Mouse (Mus musculus) neural tube, embryonic 13.5 days (tissue): ENCODE data around the gene Acpp. TPM values are rescaled to one million over a fixed set of nuclear protein-coding genes. Genes with fewer than 3 reads are reported as not detected.
A peak's percentile ranks its signal among the peaks of the same experiment; 100 is the strongest.

Source experiments
- ATAC-seq: fragments of 200-750 bp; cut with Nextera tagmentation; 2 replicates; pipeline ENCODE4 v1.8.0; 2017; ENCODE audit warnings: low read depth, mild to moderate bottlenecking, moderate TSS enrichment, moderate library complexity
- H3K27ac ChIP-seq: fragments of 300-500 bp; sonication (generic); replicated peaks from 2 replicates; pipeline ENCODE4 v1.5.1; 2015; ENCODE audit warnings: moderate library complexity, mild to moderate bottlenecking, inconsistent platforms
- H3K27me3 ChIP-seq: fragments of 300-500 bp; sonication (generic); 2 replicates; pipeline ENCODE4 v1.6.1; 2015; ENCODE audit warnings: mild to moderate bottlenecking, inconsistent platforms
- H3K36me3 ChIP-seq: fragments of 300-500 bp; sonication (generic); 2 replicates; pipeline ENCODE4 v1.6.1; 2015; ENCODE audit warnings: mild to moderate bottlenecking, inconsistent platforms
- H3K4me1 ChIP-seq: fragments of 300-500 bp; sonication (generic); replicated peaks from 2 replicates; pipeline ENCODE4 v1.6.1; 2015; ENCODE audit warnings: inconsistent platforms
- H3K4me2 ChIP-seq: fragments of 300-500 bp; sonication (generic); 2 replicates; pipeline ENCODE4 v1.6.1; 2015; ENCODE audit warnings: inconsistent platforms, mild to moderate bottlenecking, moderate library complexity
- H3K4me3 ChIP-seq: fragments of 300-500 bp; sonication (generic); 2 replicates; pipeline ENCODE4 v1.5.1; 2015; ENCODE audit warnings: mild to moderate bottlenecking, inconsistent platforms
- H3K9ac ChIP-seq: fragments of 300-500 bp; sonication (generic); 2 replicates; pipeline ENCODE4 v1.6.1; 2015; ENCODE audit warnings: moderate library complexity, mild to moderate bottlenecking, inconsistent platforms
- H3K9me3 ChIP-seq: fragments of 300-500 bp; sonication (generic); 2 replicates; pipeline ENCODE4 v1.6.1; 2016; ENCODE audit warnings: inconsistent platforms
- WGBS: fragments of 180-500 bp; shearing (Covaris S2); methylation state at CpG from one replicate; pipeline ENCODE4 v1.1.7; 2015; 5-methylcytosine and 5-hydroxymethylcytosine counted together
- polyA plus RNA-seq: library from polyadenylated mRNA; unstranded; fragments of >200 nt; fragmentation: Nextera tagmentation; extraction: Ambion mirVana; gene quantifications from 2 replicates; pipeline ENCODE4 v1.2.1, GENCODE M21; 2015

The Acpp gene
- polyA plus RNA-seq, 1 experiment from 2014 or later, result 0.46 TPM

GRCm38 (mm10) chr9:104297041-104297440 lies 40.5 kb downstream of the Acpp start:
- no peak overlapping the region for H3K27ac ChIP-seq
- 79% methylated on average over 3 of the region's 3 CpGs for WGBS
- no peaks in the 10 kb centered on the region for H3K36me3 ChIP-seq
- no peaks in the 10 kb centered on the region for H3K9me3 ChIP-seq
- ATAC-seq, result no peak
- H3K4me1 ChIP-seq, result no peaks in the 10 kb centered on the region
- H3K4me3 ChIP-seq, result no peak overlapping the region
- no peak overlapping the region for H3K4me2 ChIP-seq
- H3K27me3 ChIP-seq, result no peaks in the 10 kb centered on the region
- H3K9ac ChIP-seq, result no peak overlapping the region

- H3K27ac ChIP-seq, result no peak overlapping the region
- no peaks in the 10 kb centered on the region for H3K36me3 ChIP-seq
- no peak overlapping the region for H3K9ac ChIP-seq
- H3K4me1 ChIP-seq, result no peaks in the 10 kb centered on the region; the same call in 1 of the 2 replicates
- no peak overlapping the region for H3K4me2 ChIP-seq
- no peak for ATAC-seq
- no peaks in the 10 kb centered on the region for H3K27me3 ChIP-seq
- H3K9me3 ChIP-seq, result no peaks in the 10 kb centered on the region
- WGBS, result 68% methylated on average over 6 of the region's 6 CpGs
- no peak overlapping the region for H3K4me3 ChIP-seq
Observed at GRCm38 (mm10) chr9:104284934-104285333, 52.6 kb downstream of the Acpp start.

DNA sequence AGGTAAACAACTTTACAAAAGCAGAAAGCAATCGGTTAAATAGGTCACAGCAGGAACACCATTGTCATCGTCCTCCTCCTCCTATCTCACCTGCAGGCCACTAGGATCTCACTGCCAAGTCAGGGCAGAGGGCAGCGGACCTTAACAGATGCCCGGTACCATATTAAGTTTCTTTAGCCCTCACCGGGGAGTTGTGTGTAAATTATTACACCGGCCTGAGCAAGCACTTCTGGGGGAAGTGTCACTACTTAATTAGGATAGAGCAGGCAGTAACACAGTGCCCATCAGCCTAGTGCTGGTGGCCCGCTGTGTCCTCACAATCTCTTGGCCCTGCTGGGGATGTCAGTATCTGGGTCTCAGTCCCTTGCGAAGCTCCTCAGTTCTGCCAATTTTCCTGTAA lies 55.0 kb downstream of the Acpp start:
- ATAC-seq, result no peak
- Histone ChIP-seq H3K4me2 (no peak overlapping the region), H3K9me3 (no peaks in the 10 kb centered on the region), H3K27ac (no peak overlapping the region), H3K4me3 (no peak overlapping the region), H3K27me3 (no peaks in the 10 kb centered on the region), H3K4me1 (no peaks in the 10 kb centered on the region), H3K9ac (no peak overlapping the region), H3K36me3 (no peaks in the 10 kb centered on the region)
- 25% methylated on average over 8 of the region's 8 CpGs for WGBS

- 78% methylated on average over 5 of the region's 5 CpGs for WGBS
- no peak for ATAC-seq
- Histone ChIP-seq H3K27me3 (no peaks in the 10 kb centered on the region), H3K4me1 (no peaks in the 10 kb centered on the region), H3K27ac (no peak overlapping the region), H3K4me2 (no peak overlapping the region), H3K9ac (no peak overlapping the region), H3K36me3 (no peaks in the 10 kb centered on the region), H3K9me3 (no peaks in the 10 kb centered on the region), H3K4me3 (no peak overlapping the region)
Observed at GRCm38 (mm10) chr9:104281737-104282136, 55.8 kb downstream of the Acpp start.

DNA sequence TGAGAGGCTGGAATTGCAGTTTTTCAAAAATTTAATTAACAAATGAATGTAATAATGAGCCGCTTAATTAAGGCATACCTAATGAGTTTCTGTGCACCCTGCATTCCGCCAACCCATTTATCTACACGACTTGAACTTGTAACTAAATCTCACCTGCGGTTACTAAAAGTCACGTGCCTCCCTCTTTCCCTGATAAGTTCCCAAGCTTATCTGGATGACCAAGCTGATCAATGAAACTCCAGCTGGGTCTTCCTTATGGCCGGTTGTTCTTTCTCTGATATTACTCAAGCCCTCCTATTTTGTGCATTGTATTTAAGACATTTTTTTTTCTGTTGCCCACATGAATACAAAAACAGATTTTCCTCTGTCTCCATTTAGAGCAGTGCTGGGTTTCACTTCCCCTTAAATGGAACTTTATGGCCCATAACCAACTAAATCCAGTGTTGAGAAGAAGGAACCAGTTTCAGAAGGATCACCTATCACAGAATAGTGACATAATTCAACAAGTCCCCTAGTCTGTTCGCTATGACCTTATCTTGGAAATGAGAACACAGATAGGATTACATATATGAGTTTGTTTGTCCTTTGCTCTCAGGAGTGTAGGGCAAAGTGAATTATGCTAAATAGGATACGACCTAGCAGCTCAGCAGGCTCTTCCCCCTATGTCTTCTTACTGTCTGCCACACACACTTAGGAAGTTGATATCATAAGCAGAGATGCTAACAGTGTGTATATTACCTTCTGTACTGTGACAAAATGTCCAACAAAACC lies 56.6 kb downstream of the Acpp start:
- WGBS, result 78% methylated on average over 8 of the region's 8 CpGs
- Histone ChIP-seq H3K9ac (no peak overlapping the region), H3K27me3 (no peaks in the 10 kb centered on the region), H3K9me3 (no peaks in the 10 kb centered on the region), H3K27ac (no peak overlapping the region), H3K4me2 (no peak overlapping the region), H3K36me3 (no peaks in the 10 kb centered on the region), H3K4me1 (no peaks in the 10 kb centered on the region), H3K4me3 (no peak overlapping the region)
- no peak for ATAC-seq

- no peak overlapping the region; the same call in 1 of the 2 replicates for H3K4me3 ChIP-seq
Observed at GRCm38 (mm10) chr9:104277528-104278162, 59.9 kb downstream of the Acpp start.

GRCm38 (mm10) chr9:104275084-104275785 lies 62.3 kb downstream of the Acpp start:
- H3K4me1 ChIP-seq, result no peaks in the 10 kb centered on the region
- no peaks in the 10 kb centered on the region for H3K9me3 ChIP-seq
- WGBS, result 88% methylated on average over 17 of the region's 17 CpGs
- no peak overlapping the region for H3K4me3 ChIP-seq
- H3K9ac ChIP-seq, result no peak overlapping the region
- no peaks in the 10 kb centered on the region for H3K27me3 ChIP-seq
- no peak for ATAC-seq
- H3K4me2 ChIP-seq, result no peak overlapping the region
- H3K36me3 ChIP-seq, result no peaks in the 10 kb centered on the region
- H3K27ac ChIP-seq, result no peak overlapping the region

More at GRCm38 (mm10) chr9:104277528-104278162, 59.9 kb downstream of the Acpp start:
- Histone ChIP-seq H3K27ac (no peak overlapping the region), H3K9me3 (no peaks in the 10 kb centered on the region), H3K4me2 (peak overlapping the region; percentile 41), H3K36me3 (no peaks in the 10 kb centered on the region), H3K4me1 (no peaks in the 10 kb centered on the region), H3K27me3 (no peaks in the 10 kb centered on the region), H3K9ac (peak overlapping the region; percentile 58)
- WGBS, result 24% methylated on average over 18 of the region's 18 CpGs
- ATAC-seq, result peak; percentile 59; the same call in 1 of the 2 replicates

- 85% methylated on average over 4 of the region's 4 CpGs for WGBS
- Histone ChIP-seq H3K4me2 (no peak overlapping the region), H3K9me3 (no peaks in the 10 kb centered on the region), H3K9ac (no peak overlapping the region), H3K27ac (no peak overlapping the region), H3K4me3 (no peak overlapping the region), H3K27me3 (no peaks in the 10 kb centered on the region), H3K36me3 (no peaks in the 10 kb centered on the region), H3K4me1 (no peaks in the 10 kb centered on the region)
- no peak for ATAC-seq
Observed at GRCm38 (mm10) chr9:104272057-104272456, 65.5 kb downstream of the Acpp start.

- Histone ChIP-seq H3K4me1 (no peaks in the 10 kb centered on the region), H3K4me2 (no peak overlapping the region), H3K27me3 (no peaks in the 10 kb centered on the region), H3K27ac (no peak overlapping the region), H3K9ac (no peak overlapping the region), H3K9me3 (no peaks in the 10 kb centered on the region), H3K36me3 (no peaks in the 10 kb centered on the region), H3K4me3 (no peak overlapping the region)
- 73% methylated on average over 4 of the region's 4 CpGs for WGBS
- no peak for ATAC-seq
Observed at GRCm38 (mm10) chr9:104271642-104272041, 65.9 kb downstream of the Acpp start.

- no peak overlapping the region for H3K9ac ChIP-seq
- WGBS, result 76% methylated on average over 3 of the region's 3 CpGs
- no peaks in the 10 kb centered on the region for H3K9me3 ChIP-seq
- no peaks in the 10 kb centered on the region for H3K36me3 ChIP-seq
- H3K27ac ChIP-seq, result no peak overlapping the region
- H3K4me2 ChIP-seq, result no peak overlapping the region
- no peaks in the 10 kb centered on the region for H3K4me1 ChIP-seq
- H3K4me3 ChIP-seq, result no peak overlapping the region
- peaks cover 5% of the 10 kb centered on the region; the same call in 1 of the 2 replicates for H3K27me3 ChIP-seq
- ATAC-seq, result no peak
Observed at GRCm38 (mm10) chr9:104269944-104270343, 67.6 kb downstream of the Acpp start.

GRCm38 (mm10) chr9:104269349-104269871 lies 68.1 kb downstream of the Acpp start:
- 44% methylated on average over 10 of the region's 10 CpGs for WGBS
- peaks cover 6% of the 10 kb centered on the region; the same call in 1 of the 2 replicates for H3K27me3 ChIP-seq
- H3K4me3 ChIP-seq, result no peak overlapping the region
- H3K9me3 ChIP-seq, result no peaks in the 10 kb centered on the region
- no peaks in the 10 kb centered on the region for H3K36me3 ChIP-seq
- no peak overlapping the region for H3K4me2 ChIP-seq
- H3K9ac ChIP-seq, result peak overlapping the region; percentile 26; the same call in 1 of the 2 replicates
- no peak overlapping the region for H3K27ac ChIP-seq
- no peak for ATAC-seq
- no peaks in the 10 kb centered on the region for H3K4me1 ChIP-seq

DNA sequence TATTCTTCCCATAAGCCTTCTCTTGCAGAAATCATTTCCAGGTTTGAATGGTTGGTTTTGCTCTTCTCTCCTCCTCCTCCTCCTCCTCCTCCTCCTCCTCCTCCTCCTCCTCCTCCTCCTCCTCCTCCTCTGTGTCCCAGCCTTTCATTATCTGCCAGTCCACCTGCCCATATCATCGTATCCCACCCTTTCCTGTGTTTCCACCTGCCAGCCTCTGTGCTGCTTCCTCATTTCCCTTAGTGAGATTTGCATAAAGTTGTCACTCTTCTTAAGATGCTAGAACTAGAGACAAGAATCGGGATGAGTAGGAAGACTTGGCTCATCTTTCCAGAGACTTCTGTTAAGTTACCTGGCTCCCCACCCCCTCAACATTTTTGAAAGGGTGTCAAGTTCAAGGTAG lies 73.0 kb downstream of the Acpp start:
- no peaks in the 10 kb centered on the region for H3K9me3 ChIP-seq
- no peak overlapping the region for H3K4me2 ChIP-seq
- peaks cover 6% of the 10 kb centered on the region; the same call in 1 of the 2 replicates for H3K27me3 ChIP-seq
- H3K36me3 ChIP-seq, result 0 out of 2 replicates have a peak, but pooled peaks cover 2% of the 10 kb centered on the region
- no peak overlapping the region for H3K4me3 ChIP-seq
- no peak for ATAC-seq
- H3K27ac ChIP-seq, result no peak overlapping the region
- peaks cover 27% of the 10 kb centered on the region for H3K4me1 ChIP-seq
- WGBS, result 75% methylated on average over 2 of the region's 2 CpGs
- H3K9ac ChIP-seq, result no peak overlapping the region
